8 mouse cellular contexts compared by ENCODE assay signal in genomic region chr4:57300469-57301409, GRCm38 (mm10). TPM values are rescaled to one million over a fixed set of nuclear protein-coding genes. Genes with fewer than 3 reads are reported as not detected.
DNase-seq lines count a peak whose midpoint lies in the region; ATAC-seq and TF ChIP-seq lines count a peak whose summit lies in the region.

No protein-coding gene starts in this region.

- DNase-seq in right cerebral cortex, adult 2 months (ENCODE audit: low spot score in 2 of 2), result peak; percentile 26 to 55
- no peak for DNase-seq in right cerebral cortex, postnatal 25 days
- DNase-seq in cerebellum, adult 9-10 months, result peak; percentile 69
- DNase-seq in kidney, postnatal 10 days, result peak; percentile 68
- peak; percentile 58 for DNase-seq in lung, postnatal 36 days
- DNase-seq in natural killer cell, adult 2 months (ENCODE audit: low spot score in 2 of 2), result no peak

- H3K27me3 ChIP-seq in heart, embryonic 14.5 days (ENCODE audit: control insufficient read depth, insufficient read depth, low read length), result peaks cover 11% of the 10 kb centered on the region
- H3K27me3 ChIP-seq in testis, adult 2 months (ENCODE audit: control insufficient read depth, insufficient read depth, low read length), result no peaks in the 10 kb centered on the region

- H3K9ac ChIP-seq in heart, embryonic 14.5 days (ENCODE audit: low read length), result peak overlapping the region; percentile 86

- no peaks in the 10 kb centered on the region for H3K36me3 ChIP-seq in heart, embryonic 14.5 days (ENCODE audit: control insufficient read depth, insufficient read depth, low read length)
- no peaks in the 10 kb centered on the region for H3K36me3 ChIP-seq in testis, adult 2 months (ENCODE audit: control insufficient read depth, insufficient read depth, low read length)

- H3K9me3 ChIP-seq in heart, embryonic 14.5 days (ENCODE audit: control insufficient read depth, low read length), result no peaks in the 10 kb centered on the region

- H3K4me1 ChIP-seq in heart, embryonic 14.5 days (ENCODE audit: control insufficient read depth in 2 of 2, insufficient read depth in 2 of 2, low read length in 2 of 2), result peaks cover 8 to 22% of the 10 kb centered on the region in 2 experiments
- H3K4me1 ChIP-seq in testis, adult 2 months (ENCODE audit: control insufficient read depth, insufficient read depth, low read length), result peaks cover 18% of the 10 kb centered on the region

- peak overlapping the region in 1 of 2 experiments; percentile 81; a peak in 2 of 4 replicates for H3K27ac ChIP-seq in heart, embryonic 14.5 days (replicated peaks in 1 of 2; ENCODE audit: control insufficient read depth in 1 of 2, insufficient read depth in 1 of 2, low read depth in 2 of 2, low read length in 2 of 2)
- no peak overlapping the region for H3K27ac ChIP-seq in testis, adult 2 months (ENCODE audit: control insufficient read depth, insufficient read depth, low read depth, low read length)

- peak overlapping the region; percentile 97 for H3K4me2 ChIP-seq in heart, embryonic 14.5 days (ENCODE audit: low read length)

- H3K4me3 ChIP-seq in heart, embryonic 14.5 days (ENCODE audit: control insufficient read depth in 1 of 2, insufficient read depth in 1 of 2, low read depth in 1 of 2, low read length in 2 of 2), result peak overlapping the region; percentile 79 to 91
- peak overlapping the region; percentile 89 for H3K4me3 ChIP-seq in testis, adult 2 months (ENCODE audit: control insufficient read depth, low read depth, low read length)

- no peak for TF ChIP-seq POLR2A in testis, adult 2 months (IDR thresholded peaks at IDR 0.05; ENCODE audit: control insufficient read depth, low read depth, low read length)

- ATAC-seq in heart, embryonic 14.5 days (ENCODE audit: insufficient number of reproducible peaks, insufficient read depth, low FRiP score, low read depth), result no peak

- WGBS in heart, embryonic 14.5 days, result 1% methylated on average over 32 of the region's 37 CpGs

- TF ChIP-seq CTCF in testis, adult 2 months (IDR thresholded peaks at IDR 0.05; ENCODE audit: control insufficient read depth, insufficient read depth, insufficient replicate concordance, low read depth, low read length), result no peak; the same call in 1 of the 2 replicates

RNA-seq across cellular contexts. Expression of gene Ptpn3, which starts 0.9 kb away (rescaled TPM):
- polyA plus RNA-seq in heart, embryonic 14.5 days (2014; fragmentation: Nextera tagmentation; extraction: Ambion mirVana), result 3.3 and 3.8 TPM in 2 replicates
- 0.42 and 1.4 TPM in 2 replicates for polyA plus RNA-seq in testis, adult 2 months (2012; rRNA removed)

Comparison
In these comparisons a context has a peak if more than half of its experiments do, and no peak if none do; other contexts are left out.
1. DNase-seq: peak in right cerebral cortex, adult 2 months (2 of 2), cerebellum, adult 9-10 months (single experiment), kidney, postnatal 10 days (single experiment) and lung, postnatal 36 days (single experiment); none in right cerebral cortex, postnatal 25 days (single experiment) and natural killer cell, adult 2 months (0 of 2).